Mouse (Mus musculus): ENCODE results near the gene Lgals3bp. TPM values are rescaled to one million over a fixed set of nuclear protein-coding genes. Genes with fewer than 3 reads are reported as not detected.
"Not testable (repeated sequence)": the region's sequence is repeated elsewhere in the genome, so short reads cannot be mapped to it uniquely, and the experiment has no call there.

Lgals3bp gene
- polyA plus RNA-seq, 1 experiment from 2014 or later = 1.2 TPM

GRCm38 (mm10) chr11:118393991-118394390 lies 7.9 kb downstream of the Lgals3bp start:
- 79% methylated on average over 5 of the region's 5 CpGs for WGBS
- Histone ChIP-seq H3K9me3 (no peaks in the 10 kb centered on the region), H3K27ac (no peak overlapping the region), H3K9ac (no peak overlapping the region), H3K4me1 (no peaks in the 10 kb centered on the region), H3K36me3 (replicated peaks) (no peaks in the 10 kb centered on the region), H3K4me2 (no peak overlapping the region), H3K4me3 (replicated peaks) (no peak overlapping the region), H3K27me3 (no peaks in the 10 kb centered on the region; the same call in 1 of the 2 replicates)
- ATAC-seq (ENCODE audit: low FRiP score) = no peak

GRCm38 (mm10) chr11:118387816-118388215 lies 14.1 kb downstream of the Lgals3bp start:
- H3K4me1 ChIP-seq; H3K4me3 ChIP-seq (replicated peaks); H3K36me3 ChIP-seq (replicated peaks); ATAC-seq (ENCODE audit: low FRiP score); H3K9me3 ChIP-seq; H3K27me3 ChIP-seq; H3K27ac ChIP-seq; H3K9ac ChIP-seq; H3K4me2 ChIP-seq: not testable (repeated sequence)
- 94% methylated on average over 13 of the region's 13 CpGs for WGBS

- no peak overlapping the region for H3K9ac ChIP-seq
- no peak overlapping the region for H3K27ac ChIP-seq
- no peaks in the 10 kb centered on the region for H3K9me3 ChIP-seq
- H3K4me2 ChIP-seq = no peak overlapping the region
- no peak for ATAC-seq (ENCODE audit: low FRiP score)
- no peak overlapping the region for H3K4me3 ChIP-seq (replicated peaks)
- H3K27me3 ChIP-seq = no peaks in the 10 kb centered on the region
- H3K4me1 ChIP-seq = peaks cover 11% of the 10 kb centered on the region; the same call in 1 of the 2 replicates
- H3K36me3 ChIP-seq (replicated peaks) = no peaks in the 10 kb centered on the region
- WGBS = 50% methylated on average over 11 of the region's 11 CpGs
These were observed 22.5 kb downstream of the Lgals3bp start for GRCm38 (mm10) chr11:118379251-118380009.

- Histone ChIP-seq H3K27me3 (no peaks in the 10 kb centered on the region), H3K4me3 (replicated peaks) (no peak overlapping the region), H3K36me3 (replicated peaks) (no peaks in the 10 kb centered on the region), H3K27ac (no peak overlapping the region), H3K9ac (no peak overlapping the region), H3K4me2 (no peak overlapping the region), H3K4me1 (peaks cover 11% of the 10 kb centered on the region; the same call in 1 of the 2 replicates), H3K9me3 (no peaks in the 10 kb centered on the region)
- 85% methylated on average over 6 of the region's 6 CpGs for WGBS
- ATAC-seq (ENCODE audit: low FRiP score) = no peak
These were observed 23.2 kb downstream of the Lgals3bp start for GRCm38 (mm10) chr11:118378656-118379055.

GRCm38 (mm10) chr11:118376323-118376722 lies 25.6 kb downstream of the Lgals3bp start:
- not testable (repeated sequence) for H3K9me3 ChIP-seq; H3K36me3 ChIP-seq (replicated peaks); H3K27ac ChIP-seq; H3K4me2 ChIP-seq; H3K27me3 ChIP-seq; ATAC-seq (ENCODE audit: low FRiP score); H3K4me3 ChIP-seq (replicated peaks); H3K9ac ChIP-seq
- peaks cover 11% of the 10 kb centered on the region; the same call in 1 of the 2 replicates for H3K4me1 ChIP-seq

- H3K4me1 ChIP-seq = peaks cover 11% of the 10 kb centered on the region; the same call in 1 of the 2 replicates
- H3K27ac ChIP-seq = no peak overlapping the region
- no peaks in the 10 kb centered on the region for H3K36me3 ChIP-seq (replicated peaks)
- H3K4me2 ChIP-seq = no peak overlapping the region
- no peak overlapping the region for H3K9ac ChIP-seq
- no peak overlapping the region for H3K4me3 ChIP-seq (replicated peaks)
- no peaks in the 10 kb centered on the region for H3K27me3 ChIP-seq
- no peaks in the 10 kb centered on the region for H3K9me3 ChIP-seq
- 87% methylated on average over 5 of the region's 5 CpGs for WGBS
- ATAC-seq (ENCODE audit: low FRiP score) = no peak
These were observed 26.0 kb downstream of the Lgals3bp start for GRCm38 (mm10) chr11:118375881-118376280.

- no peak overlapping the region for H3K27ac ChIP-seq
- no peak overlapping the region for H3K4me2 ChIP-seq
- H3K4me1 ChIP-seq = peaks cover 11% of the 10 kb centered on the region; the same call in 1 of the 2 replicates
- no peak overlapping the region for H3K4me3 ChIP-seq (replicated peaks)
- 89% methylated on average over 8 of the region's 8 CpGs for WGBS
- no peaks in the 10 kb centered on the region for H3K36me3 ChIP-seq (replicated peaks)
- no peak for ATAC-seq (ENCODE audit: low FRiP score)
- H3K9me3 ChIP-seq = no peaks in the 10 kb centered on the region
- no peak overlapping the region for H3K9ac ChIP-seq
- no peaks in the 10 kb centered on the region for H3K27me3 ChIP-seq
These were observed 26.4 kb downstream of the Lgals3bp start for GRCm38 (mm10) chr11:118375461-118375860.

GRCm38 (mm10) chr11:118375006-118375405 lies 26.9 kb downstream of the Lgals3bp start:
- no peaks in the 10 kb centered on the region for H3K36me3 ChIP-seq (replicated peaks)
- peaks cover 11% of the 10 kb centered on the region; the same call in 1 of the 2 replicates for H3K4me1 ChIP-seq
- no peak overlapping the region for H3K4me2 ChIP-seq
- H3K27ac ChIP-seq = no peak overlapping the region
- no peaks in the 10 kb centered on the region for H3K9me3 ChIP-seq
- H3K27me3 ChIP-seq = no peaks in the 10 kb centered on the region
- H3K4me3 ChIP-seq (replicated peaks) = no peak overlapping the region
- ATAC-seq (ENCODE audit: low FRiP score) = no peak
- no peak overlapping the region for H3K9ac ChIP-seq

GRCm38 (mm10) chr11:118374506-118374905 lies 27.4 kb downstream of the Lgals3bp start:
- no peak overlapping the region for H3K4me3 ChIP-seq (replicated peaks)
- no peaks in the 10 kb centered on the region for H3K27me3 ChIP-seq
- no peaks in the 10 kb centered on the region for H3K9me3 ChIP-seq
- H3K4me1 ChIP-seq = peaks cover 11% of the 10 kb centered on the region; the same call in 1 of the 2 replicates
- no peak for ATAC-seq (ENCODE audit: low FRiP score)
- H3K4me2 ChIP-seq = no peak overlapping the region
- H3K27ac ChIP-seq = no peak overlapping the region
- H3K36me3 ChIP-seq (replicated peaks) = no peaks in the 10 kb centered on the region
- H3K9ac ChIP-seq = no peak overlapping the region
- 71% methylated on average over 5 of the region's 5 CpGs for WGBS

GRCm38 (mm10) chr11:118372641-118373040 lies 29.3 kb downstream of the Lgals3bp start:
- H3K36me3 ChIP-seq (replicated peaks) = no peaks in the 10 kb centered on the region
- H3K27me3 ChIP-seq = no peaks in the 10 kb centered on the region
- H3K9me3 ChIP-seq = no peaks in the 10 kb centered on the region
- no peak overlapping the region for H3K27ac ChIP-seq
- no peak overlapping the region for H3K4me3 ChIP-seq (replicated peaks)
- H3K4me1 ChIP-seq = peaks cover 7% of the 10 kb centered on the region; the same call in 1 of the 2 replicates
- no peak overlapping the region for H3K9ac ChIP-seq
- ATAC-seq (ENCODE audit: low FRiP score) = no peak
- 52% methylated on average over 7 of the region's 7 CpGs for WGBS
- no peak overlapping the region for H3K4me2 ChIP-seq

GRCm38 (mm10) chr11:118371876-118372275 lies 30.0 kb downstream of the Lgals3bp start:
- no peaks in the 10 kb centered on the region for H3K36me3 ChIP-seq (replicated peaks)
- H3K4me2 ChIP-seq = no peak overlapping the region
- H3K27me3 ChIP-seq = no peaks in the 10 kb centered on the region
- WGBS = 89% methylated on average over 7 of the region's 7 CpGs
- ATAC-seq (ENCODE audit: low FRiP score) = no peak
- no peaks in the 10 kb centered on the region for H3K9me3 ChIP-seq
- no peak overlapping the region for H3K4me3 ChIP-seq (replicated peaks)
- no peak overlapping the region for H3K27ac ChIP-seq
- H3K4me1 ChIP-seq = peaks cover 7% of the 10 kb centered on the region; the same call in 1 of the 2 replicates
- no peak overlapping the region for H3K9ac ChIP-seq

- 85% methylated on average over 8 of the region's 8 CpGs for WGBS
- no peak overlapping the region for H3K4me3 ChIP-seq (replicated peaks)
- ATAC-seq (ENCODE audit: low FRiP score) = no peak
- no peak overlapping the region for H3K27ac ChIP-seq
- H3K4me2 ChIP-seq = no peak overlapping the region
- no peaks in the 10 kb centered on the region for H3K9me3 ChIP-seq
- H3K36me3 ChIP-seq (replicated peaks) = no peaks in the 10 kb centered on the region
- no peaks in the 10 kb centered on the region for H3K4me1 ChIP-seq
- H3K27me3 ChIP-seq = no peaks in the 10 kb centered on the region
- H3K9ac ChIP-seq = no peak overlapping the region
These were observed 32.2 kb downstream of the Lgals3bp start for GRCm38 (mm10) chr11:118369657-118370056.

GRCm38 (mm10) chr11:118369251-118369650 lies 32.6 kb downstream of the Lgals3bp start:
- H3K4me1 ChIP-seq = no peaks in the 10 kb centered on the region
- WGBS = 92% methylated on average over 5 of the region's 5 CpGs
- no peak for ATAC-seq (ENCODE audit: low FRiP score)
- H3K9me3 ChIP-seq = no peaks in the 10 kb centered on the region
- H3K27me3 ChIP-seq = no peaks in the 10 kb centered on the region
- H3K36me3 ChIP-seq (replicated peaks) = no peaks in the 10 kb centered on the region
- H3K4me2 ChIP-seq = no peak overlapping the region
- H3K27ac ChIP-seq = no peak overlapping the region
- no peak overlapping the region for H3K4me3 ChIP-seq (replicated peaks)
- H3K9ac ChIP-seq = no peak overlapping the region

Data from forebrain, embryonic 12.5 days (tissue).